Comparison of ENCODE assay signal across 9 mouse cellular contexts in genomic region chr6:99670481-99671119, GRCm38 (mm10). TPM values are rescaled to one million over a fixed set of nuclear protein-coding genes. Genes with fewer than 3 reads are reported as not detected.
DNase-seq lines count a peak whose midpoint lies in the region; ATAC-seq lines count a peak whose summit lies in the region.
"Had no signal": no experiment of that assay in that cellular context is flagged by ENCODE, and none has a peak within 500 bp of the region (broad histone marks: within the 10 kb centered on the region; RNA-seq: fewer than 3 reads in every experiment).

No protein-coding gene starts in this region.

- peaks cover 22% of the 10 kb centered on the region; the same call in 1 of the 2 replicates for H3K27me3 ChIP-seq in embryonic facial prominence, embryonic 10.5 days (replicated peaks; ENCODE audit: low read depth, poor library complexity, severe bottlenecking)
- H3K27me3 ChIP-seq in midbrain, embryonic 10.5 days (ENCODE audit: low read depth, poor library complexity, severe bottlenecking): peaks cover 28% of the 10 kb centered on the region
- no peaks in the 10 kb centered on the region for H3K27me3 ChIP-seq in stomach, embryonic 16.5 days (ENCODE audit: control insufficient read depth, insufficient read depth, low read length)

- peak; percentile 35 for DNase-seq in ovary, postnatal 14 days (ENCODE audit: low spot score)
- DNase-seq in ovary, postnatal 10 days (ENCODE audit: low spot score): no peak
- peak; percentile 42 for DNase-seq in adrenal gland, adult 2 months
- peak; percentile 64 for DNase-seq in embryonic facial prominence, embryonic 10.5 days (ENCODE audit: low spot score)
- DNase-seq in layer of hippocampus, postnatal 14 days (ENCODE audit: low spot score in 2 of 2): peak; percentile 61 to 74
- DNase-seq in midbrain, embryonic 10.5 days (ENCODE audit: low spot score): peak; percentile 59

- ATAC-seq in hematopoietic stem cell, adult 5-6 weeks (replicated peaks in 1 of 2; ENCODE audit: insufficient read depth in 1 of 2, low FRiP score in 2 of 2, low TSS enrichment in 1 of 2, low read depth in 1 of 2, poor library complexity in 2 of 2, severe bottlenecking in 2 of 2): peak; percentile 40 to 64; a peak in 3 of 4 replicates
- 0 out of 2 replicates have a peak, but pooled peaks have one; percentile 33 for ATAC-seq in stomach, embryonic 16.5 days (ENCODE audit: insufficient read depth, low FRiP score)

- peaks cover 40% of the 10 kb centered on the region for H3K4me1 ChIP-seq in embryonic facial prominence, embryonic 10.5 days
- H3K4me1 ChIP-seq in midbrain, embryonic 10.5 days: peaks cover 45% of the 10 kb centered on the region
- no peaks in the 10 kb centered on the region; the same call in 1 of the 2 replicates for H3K4me1 ChIP-seq in stomach, embryonic 16.5 days (ENCODE audit: control insufficient read depth, insufficient read depth, low read length)

- H3K36me3 ChIP-seq in embryonic facial prominence, embryonic 10.5 days (replicated peaks): no peaks in the 10 kb centered on the region
- no peaks in the 10 kb centered on the region for H3K36me3 ChIP-seq in midbrain, embryonic 10.5 days
- H3K36me3 ChIP-seq in stomach, embryonic 16.5 days (ENCODE audit: control insufficient read depth, insufficient read depth, low read length): no peaks in the 10 kb centered on the region
- H3K36me3 ChIP-seq: limb, embryonic 15.5 days had no signal

- H3K9ac ChIP-seq in stomach, embryonic 16.5 days (ENCODE audit: low read length): no peak overlapping the region
- H3K9ac ChIP-seq: limb, embryonic 15.5 days had no signal

- no peaks in the 10 kb centered on the region for H3K9me3 ChIP-seq in embryonic facial prominence, embryonic 10.5 days
- no peaks in the 10 kb centered on the region for H3K9me3 ChIP-seq in midbrain, embryonic 10.5 days (replicated peaks)
- no peaks in the 10 kb centered on the region for H3K9me3 ChIP-seq in stomach, embryonic 16.5 days (replicated peaks; ENCODE audit: control insufficient read depth, low read length)
- H3K9me3 ChIP-seq: limb, embryonic 15.5 days had no signal

- H3K4me2 ChIP-seq in stomach, embryonic 16.5 days (ENCODE audit: low read depth, low read length): no peak overlapping the region
- H3K4me2 ChIP-seq: limb, embryonic 15.5 days had no signal

- H3K27ac ChIP-seq in embryonic facial prominence, embryonic 10.5 days (replicated peaks): no peak overlapping the region
- H3K27ac ChIP-seq in midbrain, embryonic 10.5 days (replicated peaks): no peak overlapping the region
- H3K27ac ChIP-seq in stomach, embryonic 16.5 days (ENCODE audit: low read length): no peak overlapping the region
- H3K27ac ChIP-seq: limb, embryonic 15.5 days had no signal

- H3K4me3 ChIP-seq in embryonic facial prominence, embryonic 10.5 days: no peak overlapping the region
- no peak overlapping the region for H3K4me3 ChIP-seq in midbrain, embryonic 10.5 days
- H3K4me3 ChIP-seq in stomach, embryonic 16.5 days (replicated peaks; ENCODE audit: low read length): no peak overlapping the region
- H3K4me3 ChIP-seq: limb, embryonic 15.5 days had no signal

- WGBS in embryonic facial prominence, embryonic 10.5 days: 78% methylated on average over 7 of the region's 7 CpGs
- 67% methylated on average over 7 of the region's 7 CpGs for WGBS in midbrain, embryonic 10.5 days
- WGBS in stomach, embryonic 16.5 days: 78% methylated on average over 7 of the region's 7 CpGs

RNA-seq across cellular contexts. Expression of gene Gm20696, which starts 4.0 kb away (rescaled TPM):
- total RNA-seq in adrenal gland, adult 2 months (2021): 1 to 10 TPM; 2.3 to 3.0 TPM
- 1.8 and 1.9 TPM in 2 replicates for polyA plus RNA-seq in adrenal gland, adult 2 months (2012; rRNA removed)
- 3.1 and 4.5 TPM in 2 replicates for polyA plus RNA-seq in embryonic facial prominence, embryonic 10.5 days (2016; fragmentation: Nextera tagmentation; extraction: Ambion mirVana)
- 1.9 and 9.3 TPM in 2 replicates for total RNA-seq in hematopoietic stem cell, adult 5-6 weeks (2017)
- total RNA-seq in layer of hippocampus, postnatal 14 days (2021): 1 to 10 TPM; 6.2 to 6.5 TPM
- polyA plus RNA-seq in midbrain, embryonic 10.5 days (2016; fragmentation: Nextera tagmentation; extraction: Ambion mirVana): 3.2 and 3.4 TPM in 2 replicates
- 1.9 and 2.0 TPM in 2 replicates for polyA plus RNA-seq in stomach, embryonic 16.5 days (2015; fragmentation: Nextera tagmentation; extraction: Ambion mirVana)

RNA-seq across cellular contexts. Expression of gene Eif4e3, which starts 4.0 kb away (rescaled TPM):
- total RNA-seq in adrenal gland, adult 2 months (2021): 10 to 100 TPM; 30.2 to 32.6 TPM
- 5.4 and 6.9 TPM in 2 replicates for polyA plus RNA-seq in adrenal gland, adult 2 months (2012; rRNA removed)
- 14.2 and 16.5 TPM in 2 replicates for polyA plus RNA-seq in embryonic facial prominence, embryonic 10.5 days (2016; fragmentation: Nextera tagmentation; extraction: Ambion mirVana)
- total RNA-seq in hematopoietic stem cell, adult 5-6 weeks (2017): 29.2 and 32.4 TPM in 2 replicates
- total RNA-seq in layer of hippocampus, postnatal 14 days (2021): 10 to 100 TPM; 19.5 to 20.9 TPM
- 10.8 and 13.1 TPM in 2 replicates for polyA plus RNA-seq in midbrain, embryonic 10.5 days (2016; fragmentation: Nextera tagmentation; extraction: Ambion mirVana)
- polyA plus RNA-seq in stomach, embryonic 16.5 days (2015; fragmentation: Nextera tagmentation; extraction: Ambion mirVana): 10.9 and 11.3 TPM in 2 replicates

RNA-seq across cellular contexts. Expression of gene Gpr27, which starts 21.9 kb away (rescaled TPM):
- 1 to 10 TPM; 2.1 to 4.3 TPM for total RNA-seq in adrenal gland, adult 2 months (2021)
- 6.6 and 6.7 TPM in 2 replicates for polyA plus RNA-seq in adrenal gland, adult 2 months (2012; rRNA removed)
- polyA plus RNA-seq in embryonic facial prominence, embryonic 10.5 days (2016; fragmentation: Nextera tagmentation; extraction: Ambion mirVana): 1.5 and 2.1 TPM in 2 replicates
- total RNA-seq in hematopoietic stem cell, adult 5-6 weeks (2017): 0.25 and 0.88 TPM in 2 replicates
- 10 to 100 TPM; 47.9 to 51.6 TPM for total RNA-seq in layer of hippocampus, postnatal 14 days (2021)
- polyA plus RNA-seq in midbrain, embryonic 10.5 days (2016; fragmentation: Nextera tagmentation; extraction: Ambion mirVana): 1.1 and 1.3 TPM in 2 replicates
- polyA plus RNA-seq in stomach, embryonic 16.5 days (2015; fragmentation: Nextera tagmentation; extraction: Ambion mirVana): 1.2 and 1.6 TPM in 2 replicates

RNA-seq across cellular contexts. Expression of gene Prok2, which starts 55.6 kb away (rescaled TPM):
- not detected for total RNA-seq in adrenal gland, adult 2 months (2021)
- not detected in 2 replicates for polyA plus RNA-seq in adrenal gland, adult 2 months (2012; rRNA removed)
- polyA plus RNA-seq in embryonic facial prominence, embryonic 10.5 days (2016; fragmentation: Nextera tagmentation; extraction: Ambion mirVana): 0.14 and 0.34 TPM in 2 replicates
- total RNA-seq in hematopoietic stem cell, adult 5-6 weeks (2017): 0.69 TPM in 1 of 2 replicates, not detected in the other
- 1 to 10 TPM; 1.0 to 1.3 TPM for total RNA-seq in layer of hippocampus, postnatal 14 days (2021)
- not detected in 2 replicates for polyA plus RNA-seq in midbrain, embryonic 10.5 days (2016; fragmentation: Nextera tagmentation; extraction: Ambion mirVana)
- polyA plus RNA-seq in stomach, embryonic 16.5 days (2015; fragmentation: Nextera tagmentation; extraction: Ambion mirVana): 0.27 TPM in 1 of 2 replicates, not detected in the other
